ENCODE assay signal across 16 mouse cellular contexts in genomic region chr17:8785908-8786307, GRCm38 (mm10).
"Had no signal": no experiment of that assay in that cellular context is flagged by ENCODE, and none has a peak within 500 bp of the region (broad histone marks: within the 10 kb centered on the region; RNA-seq: fewer than 3 reads in every experiment).

No protein-coding gene starts in this region.

- H3K4me3 ChIP-seq: intestine, embryonic 15.5 days; kidney, embryonic 15.5 days; limb, embryonic 15.5 days; liver, embryonic 12.5 days; midbrain, embryonic 10.5 days; myocyte; neural tube, embryonic 15.5 days; stomach, embryonic 15.5 days had no signal

- H3K27me3 ChIP-seq: intestine, embryonic 15.5 days; kidney, embryonic 15.5 days; limb, embryonic 15.5 days; neural tube, embryonic 15.5 days had no signal

- H3K4me2 ChIP-seq: intestine, embryonic 15.5 days; kidney, embryonic 15.5 days; limb, embryonic 15.5 days; liver, embryonic 12.5 days; lung, embryonic 14.5 days; neural tube, embryonic 15.5 days; stomach, embryonic 15.5 days had no signal

- DNase-seq: kidney, adult 2 months; kidney, postnatal 14 days; layer of hippocampus, postnatal 36 days; lung, embryonic 14.5 days; lung, postnatal 10 days; lung, postnatal 4 days; midbrain, embryonic 14.5 days; thymus, postnatal 36 days had no signal

- H3K4me1 ChIP-seq: intestine, embryonic 15.5 days; limb, embryonic 15.5 days; liver, embryonic 12.5 days; neural tube, embryonic 15.5 days; stomach, embryonic 15.5 days had no signal

- H3K27ac ChIP-seq: intestine, embryonic 15.5 days; kidney, embryonic 15.5 days; limb, embryonic 15.5 days; liver, embryonic 12.5 days; midbrain, embryonic 10.5 days; neural tube, embryonic 15.5 days; stomach, embryonic 15.5 days had no signal

- H3K36me3 ChIP-seq: intestine, embryonic 15.5 days; kidney, embryonic 15.5 days; limb, embryonic 15.5 days; liver, embryonic 12.5 days; midbrain, embryonic 10.5 days; neural tube, embryonic 15.5 days; stomach, embryonic 15.5 days had no signal

- H3K9ac ChIP-seq: intestine, embryonic 15.5 days; kidney, embryonic 15.5 days; limb, embryonic 15.5 days; liver, embryonic 12.5 days; lung, embryonic 14.5 days; neural tube, embryonic 15.5 days; stomach, embryonic 15.5 days had no signal

- ATAC-seq: intestine, embryonic 15.5 days; liver, embryonic 12.5 days had no signal

- H3K9me3 ChIP-seq: intestine, embryonic 15.5 days; kidney, embryonic 15.5 days; limb, embryonic 15.5 days; liver, embryonic 12.5 days; midbrain, embryonic 10.5 days; neural tube, embryonic 15.5 days; stomach, embryonic 15.5 days had no signal
